Mouse (Mus musculus): ENCODE data around the gene Stat5b. TPM values are rescaled to one million over a fixed set of nuclear protein-coding genes. Genes with fewer than 3 reads are reported as not detected.

The Stat5b gene
- polyA plus RNA-seq, 2 experiments = 22.1 to 24.4 TPM

- TF ChIP-seq POLR2A (IDR thresholded peaks at IDR 0.05; ENCODE audit: borderline replicate concordance, extremely low read depth, insufficient read depth, insufficient read length) = no peak
- 59% methylated on average over 10 of the region's 10 CpGs for WGBS
- H3K4me1 ChIP-seq (ENCODE audit: control insufficient read depth, insufficient read depth, low read length) = no peaks in the 10 kb centered on the region
- DNase-seq (ENCODE audit: low spot score) (no peak), ATAC-seq (ENCODE audit: low FRiP score, low read depth) (no peak)
- H3K36me3 ChIP-seq (ENCODE audit: control insufficient read depth, insufficient read depth, low read length) = peaks cover 53% of the 10 kb centered on the region
- no peak overlapping the region for H3K4me2 ChIP-seq (replicated peaks; ENCODE audit: low read depth, low read length, severe bottlenecking)
- no peak overlapping the region for H3K4me3 ChIP-seq (replicated peaks; ENCODE audit: low read length)
- H3K27me3 ChIP-seq (ENCODE audit: control insufficient read depth, insufficient read depth, low read length) = no peaks in the 10 kb centered on the region
- no peak overlapping the region for H3K27ac ChIP-seq (replicated peaks; ENCODE audit: low read depth, low read length)
- no peak overlapping the region for H3K9ac ChIP-seq (ENCODE audit: low read depth, low read length, severe bottlenecking)
- H3K9me3 ChIP-seq (ENCODE audit: control insufficient read depth, low read length) = no peaks in the 10 kb centered on the region
Observed at GRCm38 (mm10) chr11:100888348-100888820, 37.9 kb upstream of the Stat5b start.

DNA sequence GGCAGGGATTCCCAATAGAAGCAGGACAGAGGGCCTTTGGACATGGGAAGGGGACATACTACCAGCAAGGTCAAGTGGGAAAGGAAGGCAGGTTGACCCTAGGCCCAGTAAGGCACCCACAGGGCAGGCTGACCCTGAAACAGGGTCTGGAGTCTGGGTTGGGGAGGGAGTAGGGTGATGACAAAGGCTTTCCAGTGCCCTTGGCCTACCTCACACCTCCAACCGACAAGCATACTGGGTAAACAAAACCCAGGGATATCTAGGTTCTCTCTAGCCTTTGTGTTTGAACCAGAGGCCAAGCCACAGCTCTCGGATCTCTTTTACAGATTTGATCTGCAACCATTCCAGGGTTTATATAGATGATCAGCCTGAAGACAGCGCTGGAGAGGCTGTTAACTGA is 37.2 kb upstream of the Stat5b start:
- Histone ChIP-seq H3K4me2 (replicated peaks; ENCODE audit: low read depth, low read length, severe bottlenecking) (no peak overlapping the region), H3K4me1 (ENCODE audit: control insufficient read depth, insufficient read depth, low read length) (no peaks in the 10 kb centered on the region), H3K4me3 (replicated peaks; ENCODE audit: low read length) (no peak overlapping the region), H3K9me3 (ENCODE audit: control insufficient read depth, low read length) (no peaks in the 10 kb centered on the region), H3K36me3 (ENCODE audit: control insufficient read depth, insufficient read depth, low read length) (peaks cover 47% of the 10 kb centered on the region), H3K9ac (ENCODE audit: low read depth, low read length, severe bottlenecking) (no peak overlapping the region), H3K27ac (replicated peaks; ENCODE audit: low read depth, low read length) (no peak overlapping the region), H3K27me3 (ENCODE audit: control insufficient read depth, insufficient read depth, low read length) (no peaks in the 10 kb centered on the region)
- no peak for TF ChIP-seq POLR2A (IDR thresholded peaks at IDR 0.05; ENCODE audit: borderline replicate concordance, extremely low read depth, insufficient read depth, insufficient read length)
- DNase-seq (ENCODE audit: low spot score) (no peak), ATAC-seq (ENCODE audit: low FRiP score, low read depth) (no peak)
- 83% methylated on average over 3 of the region's 3 CpGs for WGBS

GRCm38 (mm10) chr11:100887236-100887635 is 36.7 kb upstream of the Stat5b start:
- ATAC-seq (ENCODE audit: low FRiP score, low read depth) = no peak
- peaks cover 47% of the 10 kb centered on the region for H3K36me3 ChIP-seq (ENCODE audit: control insufficient read depth, insufficient read depth, low read length)

DNA sequence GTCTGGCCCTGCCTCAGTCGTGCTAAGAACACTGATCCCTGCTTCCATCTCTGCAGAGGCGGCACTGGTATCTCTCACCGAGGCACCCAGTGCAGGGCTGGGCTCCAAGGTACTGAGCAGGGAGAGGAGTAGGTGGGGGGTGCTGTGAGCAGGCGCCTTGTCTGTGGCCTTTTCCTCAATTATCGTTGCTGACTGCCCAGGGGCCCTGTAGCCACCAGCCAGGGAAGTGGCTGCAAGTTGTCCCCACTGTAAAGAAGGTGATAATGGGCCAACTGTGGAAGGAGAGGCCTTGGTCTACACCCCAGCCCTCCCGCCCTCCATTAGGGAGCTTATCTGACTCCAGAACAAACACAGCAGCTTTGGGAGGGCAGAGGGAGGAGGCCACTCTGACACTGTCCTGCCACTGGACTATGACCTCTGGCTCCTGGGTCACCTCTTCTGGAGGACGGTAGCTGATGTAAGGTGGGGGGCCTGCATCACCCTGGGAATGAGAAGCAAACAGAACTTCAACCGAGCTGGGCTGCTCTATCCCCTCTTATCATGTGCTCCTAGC is 35.7 kb upstream of the Stat5b start:
- Histone ChIP-seq H3K9ac (ENCODE audit: low read depth, low read length, severe bottlenecking) (no peak overlapping the region), H3K4me3 (replicated peaks; ENCODE audit: low read length) (no peak overlapping the region), H3K4me2 (replicated peaks; ENCODE audit: low read depth, low read length, severe bottlenecking) (no peak overlapping the region), H3K9me3 (ENCODE audit: control insufficient read depth, low read length) (no peaks in the 10 kb centered on the region), H3K27me3 (ENCODE audit: control insufficient read depth, insufficient read depth, low read length) (no peaks in the 10 kb centered on the region), H3K27ac (replicated peaks; ENCODE audit: low read depth, low read length) (no peak overlapping the region), H3K4me1 (ENCODE audit: control insufficient read depth, insufficient read depth, low read length) (no peaks in the 10 kb centered on the region), H3K36me3 (ENCODE audit: control insufficient read depth, insufficient read depth, low read length) (peaks cover 40% of the 10 kb centered on the region)
- 40% methylated on average over 8 of the region's 8 CpGs for WGBS
- DNase-seq (ENCODE audit: low spot score) (no peak), ATAC-seq (ENCODE audit: low FRiP score, low read depth) (no peak)
- no peak for TF ChIP-seq POLR2A (IDR thresholded peaks at IDR 0.05; ENCODE audit: borderline replicate concordance, extremely low read depth, insufficient read depth, insufficient read length)

More at GRCm38 (mm10) chr11:100887236-100887635, 36.7 kb upstream of the Stat5b start:
- H3K4me1 ChIP-seq (ENCODE audit: control insufficient read depth, insufficient read depth, low read length) = no peaks in the 10 kb centered on the region
- H3K4me2 ChIP-seq (replicated peaks; ENCODE audit: low read depth, low read length, severe bottlenecking) = no peak overlapping the region
- H3K27me3 ChIP-seq (ENCODE audit: control insufficient read depth, insufficient read depth, low read length) = no peaks in the 10 kb centered on the region
- H3K27ac ChIP-seq (replicated peaks; ENCODE audit: low read depth, low read length) = no peak overlapping the region
- no peaks in the 10 kb centered on the region for H3K9me3 ChIP-seq (ENCODE audit: control insufficient read depth, low read length)
- no peak for DNase-seq (ENCODE audit: low spot score)
- no peak overlapping the region for H3K9ac ChIP-seq (ENCODE audit: low read depth, low read length, severe bottlenecking)
- WGBS = 82% methylated on average over 4 of the region's 4 CpGs
- TF ChIP-seq POLR2A (IDR thresholded peaks at IDR 0.05; ENCODE audit: borderline replicate concordance, extremely low read depth, insufficient read depth, insufficient read length) = no peak
- no peak overlapping the region for H3K4me3 ChIP-seq (replicated peaks; ENCODE audit: low read length)

DNA sequence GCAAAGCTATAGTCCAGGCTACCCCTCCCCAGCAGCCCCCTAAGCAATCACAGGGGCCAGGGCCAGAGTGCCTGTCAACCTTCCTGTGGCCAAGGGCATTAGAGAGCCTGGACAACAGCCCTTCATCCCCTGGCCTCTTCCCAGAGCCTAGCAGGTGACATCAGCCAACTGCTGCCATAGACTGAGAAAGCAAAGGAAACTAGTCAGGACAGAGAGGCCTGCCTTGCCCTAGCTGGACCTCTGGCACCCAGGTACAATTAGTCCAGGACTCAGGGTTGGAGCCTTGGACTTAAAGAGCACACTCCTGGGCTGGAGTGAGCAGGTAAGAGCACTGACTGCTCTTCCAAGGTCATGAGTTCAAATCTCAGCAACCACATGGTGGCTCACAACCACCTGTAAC is 34.9 kb upstream of the Stat5b start:
- no peak for DNase-seq (ENCODE audit: low spot score)
- Histone ChIP-seq H3K9me3 (ENCODE audit: control insufficient read depth, low read length) (no peaks in the 10 kb centered on the region), H3K4me3 (replicated peaks; ENCODE audit: low read length) (no peak overlapping the region), H3K27ac (replicated peaks; ENCODE audit: low read depth, low read length) (no peak overlapping the region), H3K36me3 (ENCODE audit: control insufficient read depth, insufficient read depth, low read length) (peaks cover 37% of the 10 kb centered on the region), H3K4me2 (replicated peaks; ENCODE audit: low read depth, low read length, severe bottlenecking) (no peak overlapping the region), H3K4me1 (ENCODE audit: control insufficient read depth, insufficient read depth, low read length) (no peaks in the 10 kb centered on the region), H3K9ac (ENCODE audit: low read depth, low read length, severe bottlenecking) (no peak overlapping the region), H3K27me3 (ENCODE audit: control insufficient read depth, insufficient read depth, low read length) (no peaks in the 10 kb centered on the region)
- TF ChIP-seq POLR2A (IDR thresholded peaks at IDR 0.05; ENCODE audit: borderline replicate concordance, extremely low read depth, insufficient read depth, insufficient read length) = no peak
- ATAC-seq (ENCODE audit: low FRiP score, low read depth) = no peak
